Mouse (Mus musculus) E14TG2a.4 (cell line): ENCODE results near the gene Gm48552.

Experiments
- H3K27me3 ChIP-seq: 2 replicates; pipeline ENCODE4 v1.6.1; 2014; ENCODE audit warnings: low read length, control low read depth; ENCODE audit not compliant: insufficient read depth
- H3K36me3 ChIP-seq: 2 replicates; pipeline ENCODE4 v1.6.1; 2014; ENCODE audit warnings: low read length, control low read depth; ENCODE audit not compliant: insufficient read depth
- H3K4me1 ChIP-seq: replicated peaks from 2 replicates; pipeline ENCODE4 v1.6.1; 2014; ENCODE audit warnings: low read depth, low read length, control low read depth
- H3K4me3 ChIP-seq: replicated peaks from 2 replicates; pipeline ENCODE4 v1.5.1; 2014; ENCODE audit warnings: mild to moderate bottlenecking, low read length
- H3K9me3 ChIP-seq: 2 replicates; pipeline ENCODE4 v1.6.1; 2014; ENCODE audit warnings: low read length, control low read depth
- CTCF ChIP-seq: conservative IDR thresholded peaks from 2 replicates; pipeline ENCODE4 v1.5.1; 2014; ENCODE audit warnings: low read length
- NANOG ChIP-seq: IDR thresholded peaks from 2 replicates; pipeline ENCODE4 v1.6.1; 2014; ENCODE audit warnings: borderline replicate concordance, low read length, mixed read lengths
- POU5F1 ChIP-seq: IDR thresholded peaks from 2 replicates; pipeline ENCODE4 v1.6.1; 2014; ENCODE audit warnings: low read length, borderline replicate concordance

Gene Gm48552

DNA sequence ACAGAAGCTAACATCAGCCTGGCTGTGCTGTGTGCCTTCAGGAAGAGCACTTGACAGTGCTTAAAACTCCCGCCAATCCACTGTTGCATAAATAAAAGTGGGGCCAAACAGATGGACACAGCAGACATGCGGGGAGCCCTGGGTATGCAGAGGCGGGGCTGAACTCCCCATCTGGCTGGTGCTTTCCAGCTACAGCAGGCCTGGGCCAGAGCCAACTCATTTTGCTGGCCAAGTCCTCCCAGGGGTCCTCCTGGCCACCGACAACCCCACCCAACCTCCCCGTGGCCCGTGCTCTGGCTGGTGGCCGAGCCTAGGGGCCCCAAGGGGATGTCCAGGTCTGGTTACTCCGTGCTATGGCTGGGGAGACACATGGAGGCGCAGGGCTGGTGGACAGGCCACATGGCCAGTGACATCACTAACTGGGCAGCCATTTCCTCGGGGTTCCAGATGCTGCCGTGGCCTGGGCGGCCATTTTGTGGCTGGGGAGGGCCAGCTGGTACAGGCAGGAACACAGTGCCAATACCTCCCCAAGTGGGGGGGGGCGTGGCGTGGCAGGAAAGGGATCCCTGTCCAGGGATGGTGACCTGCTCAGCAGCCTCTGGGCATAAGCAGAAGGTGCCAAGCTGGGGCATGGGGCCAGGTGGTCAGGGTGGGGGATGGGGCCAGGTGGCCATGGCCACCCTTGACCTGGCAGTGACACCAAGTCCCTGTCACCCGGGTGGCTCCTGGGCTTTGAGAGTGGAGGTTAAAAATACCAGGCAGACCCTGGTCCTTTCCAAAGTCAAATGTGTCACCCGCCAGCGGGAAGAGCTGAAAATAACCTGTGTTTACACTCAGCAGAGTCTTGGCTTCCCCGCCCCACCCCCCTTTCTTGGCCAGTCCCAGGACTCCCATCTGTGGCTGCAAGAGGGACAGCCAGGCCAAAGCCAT, 22.9 kb downstream of the Gm48552 start:
- Histone ChIP-seq H3K36me3 (peaks cover 42% of the 10 kb centered on the region), H3K27me3 (0 out of 2 replicates have a peak, but pooled peaks cover 8% of the 10 kb centered on the region), H3K4me3 (peak overlapping the region; percentile 73), H3K9me3 (no peaks in the 10 kb centered on the region), H3K4me1 (peaks cover 98% of the 10 kb centered on the region)
- TF ChIP-seq NANOG = no peak
- TF ChIP-seq CTCF = no peak
- no peak for TF ChIP-seq POU5F1

DNA sequence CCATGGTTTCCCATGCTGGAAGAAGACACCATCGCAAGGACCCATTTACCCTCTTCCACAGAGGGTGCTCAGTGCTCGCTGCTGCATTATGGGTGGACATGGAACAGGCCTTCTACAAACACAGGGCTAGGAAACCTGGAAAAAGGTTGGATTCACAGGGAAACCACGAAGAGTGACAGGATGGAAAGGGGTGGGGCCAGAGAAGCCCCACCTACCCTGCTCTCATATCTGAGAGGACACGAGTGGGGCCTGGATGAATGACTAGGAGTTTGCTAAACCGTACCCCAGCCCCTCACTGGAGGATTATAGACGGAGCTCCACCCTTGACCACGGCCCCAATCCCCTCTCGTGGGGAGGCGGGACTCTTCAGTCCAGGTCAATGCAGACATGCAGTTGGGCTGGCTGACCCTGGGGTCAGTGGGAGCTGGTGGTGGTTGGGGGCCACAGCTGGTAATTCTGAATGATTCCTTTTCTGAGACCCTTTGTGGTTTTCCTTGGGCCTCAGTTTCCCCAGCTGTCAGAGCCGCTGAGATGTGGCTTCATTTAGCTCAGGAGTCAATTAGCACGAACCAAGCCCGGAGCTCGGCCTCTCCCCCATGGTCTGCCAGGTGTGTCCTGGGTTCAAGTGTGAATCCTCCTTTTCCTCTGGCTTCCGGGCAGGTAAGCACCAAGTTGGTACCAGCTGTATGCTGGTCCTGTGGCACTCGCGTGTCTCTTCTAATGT, 23.9 kb downstream of the Gm48552 start:
- TF ChIP-seq POU5F1 = no peak
- TF ChIP-seq CTCF = no peak
- no peak for TF ChIP-seq NANOG
- peaks cover 97% of the 10 kb centered on the region for H3K4me1 ChIP-seq
- peaks cover 35% of the 10 kb centered on the region for H3K36me3 ChIP-seq
- H3K9me3 ChIP-seq = no peaks in the 10 kb centered on the region
- peaks cover 5% of the 10 kb centered on the region; the same call in 1 of the 2 replicates for H3K27me3 ChIP-seq
- peak overlapping the region; percentile 73 for H3K4me3 ChIP-seq

DNA sequence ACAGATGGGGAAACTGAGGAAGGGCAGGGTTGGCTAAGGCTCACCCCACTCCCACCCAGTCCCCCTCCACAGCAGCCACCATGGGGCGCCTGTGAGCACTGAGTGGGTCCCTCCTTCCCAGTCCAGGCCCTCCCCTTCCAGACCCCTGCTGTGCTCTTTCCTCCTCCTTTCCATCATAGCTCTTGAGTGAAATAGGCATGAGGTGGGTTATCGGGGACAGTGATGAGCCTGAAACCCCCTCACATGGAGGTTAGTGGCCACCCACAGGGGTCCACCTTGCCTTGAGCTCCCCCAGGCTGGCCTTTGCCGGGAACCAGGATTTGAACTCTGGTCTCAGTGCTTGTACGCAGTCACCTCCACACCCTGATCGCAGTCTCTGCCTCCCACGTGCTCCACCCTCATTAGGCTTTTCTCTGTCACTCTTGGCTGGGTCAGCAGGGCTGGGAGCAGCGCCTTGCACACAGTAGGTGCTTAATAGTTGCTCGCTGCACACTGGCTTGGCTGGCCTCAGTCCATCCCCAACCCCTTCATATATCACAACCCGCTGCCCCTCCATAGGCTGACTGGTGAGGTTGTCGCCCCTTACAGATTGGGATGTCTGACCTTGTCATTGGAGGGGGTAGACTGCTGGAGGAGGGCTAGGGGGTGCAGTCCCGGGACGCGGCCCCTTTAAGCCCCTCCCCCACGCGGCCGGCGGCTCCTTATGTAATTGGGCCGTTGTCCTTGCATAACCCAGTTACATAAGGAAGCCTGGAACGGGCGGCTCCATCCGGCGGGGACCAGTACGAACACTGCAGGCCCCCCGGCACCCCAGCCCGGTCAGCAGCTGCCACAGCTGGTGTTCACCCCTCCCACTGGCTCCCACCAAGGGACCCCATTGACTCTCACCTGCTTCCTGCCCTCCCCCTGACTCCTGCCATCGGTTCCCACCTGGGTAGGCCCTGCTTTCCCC, 24.8 kb downstream of the Gm48552 start:
- no peak for TF ChIP-seq NANOG
- no peak for TF ChIP-seq CTCF
- TF ChIP-seq POU5F1 = no peak
- H3K4me3 ChIP-seq = peak overlapping the region; percentile 73
- H3K27me3 ChIP-seq = peaks cover 5% of the 10 kb centered on the region; the same call in 1 of the 2 replicates
- peaks cover 97% of the 10 kb centered on the region for H3K4me1 ChIP-seq
- peaks cover 29% of the 10 kb centered on the region for H3K36me3 ChIP-seq
- no peaks in the 10 kb centered on the region for H3K9me3 ChIP-seq

DNA sequence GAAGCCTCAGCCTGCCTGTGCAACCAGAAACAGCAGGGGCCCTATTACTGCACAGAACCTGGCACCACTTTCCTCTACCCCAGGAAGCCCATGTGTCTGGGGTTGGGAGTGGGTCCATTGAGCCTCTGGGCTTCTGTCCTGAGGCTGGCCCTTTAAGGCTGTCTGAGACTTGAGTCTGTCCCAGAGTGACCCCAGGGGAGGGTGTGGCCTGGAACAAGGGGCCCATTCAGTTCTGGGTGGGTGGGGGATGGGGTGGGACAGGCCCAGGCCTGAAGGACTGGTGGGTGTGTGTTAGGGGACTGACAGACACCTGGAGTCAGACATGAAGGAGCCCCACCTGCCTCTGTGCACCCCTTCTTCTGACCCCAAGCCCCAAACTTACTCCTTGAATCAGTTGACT, 25.9 kb downstream of the Gm48552 start:
- Histone ChIP-seq H3K27me3 (peaks cover 9% of the 10 kb centered on the region), H3K36me3 (peaks cover 29% of the 10 kb centered on the region), H3K4me3 (peak overlapping the region; percentile 73), H3K4me1 (peaks cover 97% of the 10 kb centered on the region), H3K9me3 (no peaks in the 10 kb centered on the region)
- no peak for TF ChIP-seq POU5F1

DNA sequence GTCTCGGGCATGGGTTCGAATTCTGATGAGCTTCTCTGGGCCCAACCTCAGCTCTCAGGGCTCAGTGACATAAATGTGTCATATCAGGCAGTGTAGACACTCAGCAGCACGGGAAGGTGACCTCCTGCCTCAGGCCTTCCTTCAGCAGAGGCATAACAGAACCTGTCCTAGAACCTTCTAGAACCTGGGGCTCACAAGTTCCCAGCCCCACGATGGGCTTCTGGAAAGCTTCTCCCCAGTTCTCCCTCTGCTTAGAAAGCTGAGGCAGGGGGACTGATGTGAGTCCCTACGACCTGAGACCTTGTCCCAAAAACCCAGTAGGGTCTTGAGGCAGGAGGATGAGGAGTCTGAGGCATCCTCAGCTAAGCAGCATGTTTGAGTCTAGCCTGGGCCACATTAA, 26.3 kb downstream of the Gm48552 start:
- H3K36me3 ChIP-seq = peaks cover 29% of the 10 kb centered on the region
- H3K9me3 ChIP-seq = no peaks in the 10 kb centered on the region
- H3K27me3 ChIP-seq = peaks cover 14% of the 10 kb centered on the region
- H3K4me1 ChIP-seq = peaks cover 97% of the 10 kb centered on the region
- H3K4me3 ChIP-seq = peak overlapping the region; percentile 73
- TF ChIP-seq NANOG = no peak
- no peak for TF ChIP-seq POU5F1
- TF ChIP-seq CTCF = no peak

DNA sequence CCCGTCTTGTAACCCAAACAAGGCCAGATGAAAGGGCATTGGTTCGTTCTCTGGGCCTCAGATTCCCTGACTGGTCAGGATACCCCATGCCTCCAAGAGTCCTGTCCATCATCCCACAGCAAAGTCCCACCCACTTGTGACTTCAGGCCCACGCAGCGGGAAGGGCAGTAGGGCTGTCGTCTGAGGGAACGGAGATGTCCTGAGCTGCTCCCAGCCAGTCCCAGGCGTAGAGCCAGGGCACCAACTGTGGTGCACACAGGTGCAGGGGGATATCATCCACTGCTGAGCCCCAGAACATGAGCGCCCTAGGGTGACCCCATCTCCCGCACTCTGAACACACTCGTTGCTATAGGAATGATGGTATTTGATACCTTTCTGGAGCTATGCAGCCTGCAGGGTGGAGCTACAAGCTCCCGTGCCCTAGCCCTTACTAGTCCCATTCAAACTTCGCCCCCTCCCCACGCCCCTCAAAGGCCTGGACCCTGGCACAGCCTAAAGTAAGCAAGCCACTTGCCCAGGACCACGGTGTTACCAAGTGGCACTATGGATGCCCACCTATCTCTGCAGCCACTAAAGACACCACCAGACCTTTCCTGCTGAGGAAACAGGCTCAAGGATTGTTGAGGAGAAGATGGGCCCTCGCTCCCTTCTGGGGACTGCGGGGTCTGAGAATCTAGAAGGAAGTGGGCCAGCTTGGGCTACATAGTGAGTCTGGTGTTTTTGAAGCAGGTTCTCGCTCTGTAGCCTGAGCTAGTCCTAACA, 26.9 kb downstream of the Gm48552 start:
- H3K4me3 ChIP-seq = peak overlapping the region; percentile 73
- H3K36me3 ChIP-seq = peaks cover 25% of the 10 kb centered on the region
- no peaks in the 10 kb centered on the region for H3K9me3 ChIP-seq
- peaks cover 20% of the 10 kb centered on the region for H3K27me3 ChIP-seq
- TF ChIP-seq CTCF (no peak), POU5F1 (no peak), NANOG (no peak)
- peaks cover 97% of the 10 kb centered on the region for H3K4me1 ChIP-seq

DNA sequence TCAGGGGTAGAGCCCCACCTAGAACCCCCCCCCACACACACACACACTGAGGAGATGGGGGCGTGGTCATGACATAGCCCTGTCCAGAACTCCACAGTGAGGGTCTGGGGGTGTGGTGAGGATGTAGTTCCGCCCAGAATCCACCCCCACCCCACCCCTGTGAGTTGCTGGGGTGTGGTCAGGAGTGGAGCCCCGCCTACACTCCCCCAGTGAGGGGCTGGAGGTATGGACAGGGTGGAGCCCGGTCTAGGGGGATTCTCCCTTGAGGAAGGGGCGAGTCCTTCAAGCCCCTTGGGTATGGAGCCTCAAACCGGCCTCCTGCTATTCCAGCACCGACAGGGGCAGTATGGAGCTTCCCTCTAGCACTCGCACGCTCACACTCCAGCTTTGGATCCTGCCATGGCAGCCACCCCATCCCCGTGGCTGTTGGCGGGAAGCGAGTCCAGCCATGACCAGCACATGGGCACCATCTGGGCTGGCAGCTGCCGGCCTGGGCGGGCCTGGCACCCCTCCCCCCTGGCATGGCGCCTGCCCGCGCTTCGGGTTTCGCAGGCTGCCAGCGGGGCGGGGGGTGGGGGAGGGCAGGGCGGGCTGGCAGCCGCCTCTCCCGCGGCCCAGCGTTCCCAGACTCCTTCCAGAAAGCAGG, 27.9 kb downstream of the Gm48552 start:
- no peaks in the 10 kb centered on the region for H3K9me3 ChIP-seq
- H3K4me3 ChIP-seq = peak overlapping the region; percentile 73
- peaks cover 29% of the 10 kb centered on the region for H3K27me3 ChIP-seq
- TF ChIP-seq NANOG (no peak), POU5F1 (no peak), CTCF (peak; percentile 42)
- H3K4me1 ChIP-seq = peaks cover 97% of the 10 kb centered on the region
- H3K36me3 ChIP-seq = peaks cover 15% of the 10 kb centered on the region
